Mouse (Mus musculus) ovary, adult 2 months (tissue): ENCODE results near the gene Cdkn2a. TPM values are rescaled to one million over a fixed set of nuclear protein-coding genes. Genes with fewer than 3 reads are reported as not detected.

Experiments used
- polyA plus RNA-seq: library from polyadenylated mRNA; depleted of rRNA; stranded (reverse); fragments of >200 nt; gene quantifications from 2 replicates; pipeline ENCODE4 v1.2.3, GENCODE M21; 2012; rRNA removed

The Cdkn2a gene
- 2.9 and 4.6 TPM in 2 replicates for polyA plus RNA-seq

DNA sequence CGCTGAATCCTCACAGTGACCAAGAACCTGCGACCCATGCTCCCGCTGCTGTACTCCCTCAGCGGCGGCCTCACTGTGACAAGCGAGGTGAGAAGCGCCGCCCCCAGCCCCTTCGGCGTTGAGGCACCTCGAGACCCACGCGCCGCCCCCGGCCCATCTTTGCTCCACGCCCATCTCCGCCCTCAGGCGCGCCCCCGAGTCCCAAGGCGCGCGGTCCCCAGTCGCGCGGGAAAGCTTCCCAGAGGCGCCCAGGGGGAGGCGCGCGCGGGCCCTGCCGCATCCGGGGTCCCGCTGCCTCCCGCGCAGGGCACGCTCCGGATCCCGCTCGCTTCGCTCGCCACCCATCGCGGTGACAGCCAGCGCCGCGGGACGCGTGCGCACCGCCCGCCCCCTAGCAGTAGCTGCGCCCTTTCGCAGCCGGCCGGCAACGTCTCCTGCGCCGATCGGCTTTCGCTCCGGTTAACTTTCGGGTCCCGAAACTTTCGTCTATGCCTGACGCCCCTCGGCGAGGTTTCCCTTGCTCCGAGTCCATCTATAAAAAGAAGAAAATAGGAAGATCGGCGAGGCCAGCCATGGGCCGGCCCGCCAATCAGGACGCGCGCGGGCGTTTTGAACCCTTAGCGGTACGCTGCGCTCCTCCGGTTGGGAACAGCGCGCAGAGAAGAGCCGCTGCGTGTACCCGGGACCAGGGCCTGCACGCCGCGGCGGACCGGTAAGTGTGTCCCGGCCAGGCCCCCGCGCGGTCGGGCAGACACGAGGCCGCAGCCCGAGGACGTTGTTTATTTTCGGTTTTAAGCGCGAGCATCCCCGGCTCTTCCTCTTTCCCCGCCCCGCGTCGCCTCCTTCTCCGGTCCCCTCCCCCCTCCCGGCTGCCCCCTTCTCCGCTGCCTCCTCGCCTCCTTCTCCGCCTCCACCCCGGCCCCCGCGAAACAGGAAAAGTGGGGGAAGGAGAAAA, at the start of gene Cdkn2a:
Gene Cdkn2a, minus strand, starts transcription at position 168 of the 955 bp plus-strand sequence.

DNA sequence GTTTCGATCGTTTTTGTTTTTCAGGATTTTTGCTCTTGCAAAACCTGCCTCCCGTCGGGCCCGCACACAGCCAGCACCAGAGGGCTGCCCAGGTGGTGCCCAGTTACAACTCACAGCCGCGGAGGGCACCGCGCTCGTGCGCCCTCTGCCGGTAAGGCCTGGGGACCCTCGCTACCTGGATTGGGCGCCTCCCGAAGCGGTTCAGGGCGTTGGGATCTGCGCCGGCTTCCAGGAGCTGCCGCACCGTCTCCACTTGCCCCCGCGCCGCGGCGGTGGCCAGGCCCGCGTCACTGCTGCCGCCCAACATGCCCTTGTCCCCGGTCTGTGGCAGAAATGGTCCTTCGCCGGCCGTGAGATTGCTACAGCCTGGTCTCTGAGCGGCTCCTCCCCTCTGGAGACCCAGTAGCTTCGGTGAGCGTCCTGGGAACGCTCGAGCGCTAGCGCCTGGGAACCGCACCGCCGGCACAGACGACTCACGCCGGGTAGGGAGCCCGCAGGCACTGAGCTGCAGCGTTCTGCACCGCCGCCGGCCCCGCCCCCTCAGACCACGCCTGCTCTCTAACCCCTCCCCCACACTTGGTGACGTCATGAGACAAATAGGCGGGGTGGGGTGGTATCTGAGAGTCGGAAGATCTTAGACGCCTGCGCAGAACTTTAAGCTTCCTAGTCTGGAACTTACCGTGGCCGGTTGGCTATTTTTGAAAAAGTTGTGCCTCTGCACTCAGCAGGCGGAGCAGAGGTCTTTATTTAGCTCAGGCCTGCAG, 16.2 kb upstream of the Cdkn2a start, which contains the start of gene Cdkn2b:
Gene Cdkn2b, minus strand, starts transcription at position 549 of the 764 bp plus-strand sequence.

Other genes with a start within 250 kb of the Cdkn2a start
- gene Mtap, start 157.5 kb downstream of the Cdkn2a start, polyA plus RNA-seq = 6.2 and 6.6 TPM in 2 replicates
- 31.9 and 71.3 TPM in 2 replicates for gene Cdkn2b, start 16.4 kb upstream of the Cdkn2a start, polyA plus RNA-seq